Mouse (Mus musculus) naive thymus-derived CD4-positive, alpha-beta T cell, adult 5 months (primary cell): ENCODE data around the gene 3830417A13Rik. TPM values are rescaled to one million over a fixed set of nuclear protein-coding genes. Genes with fewer than 3 reads are reported as not detected.

ENCODE experiments used
- polyA plus RNA-seq: library from polyadenylated mRNA; unstranded; fragments of 100-300 nt; shearing (Covaris generic); gene quantifications from one replicate; pipeline ENCODE4 v1.2.1, GENCODE M21; 2017

Gene 3830417A13Rik
- polyA plus RNA-seq: not detected

GRCm38 (mm10) chrX:64173248-64173647, at the start of gene 3830417A13Rik:
3830417A13Rik (plus strand) TSS chrX:64173548.

GRCm38 (mm10) chrX:64152098-64152497, 21.2 kb upstream of the 3830417A13Rik start, which contains the start of gene Gm6760:
Gm6760 (minus strand) TSS chrX:64152198.

Other genes starting within 250 kb of the 3830417A13Rik start
- gene Gm6760, start 21.4 kb upstream of the 3830417A13Rik start, polyA plus RNA-seq: not detected
- not detected for gene Slitrk4, start 103.4 kb downstream of the 3830417A13Rik start, polyA plus RNA-seq